Mouse (Mus musculus): ENCODE data around the gene Snrpd2.

The Snrpd2 gene

DNA sequence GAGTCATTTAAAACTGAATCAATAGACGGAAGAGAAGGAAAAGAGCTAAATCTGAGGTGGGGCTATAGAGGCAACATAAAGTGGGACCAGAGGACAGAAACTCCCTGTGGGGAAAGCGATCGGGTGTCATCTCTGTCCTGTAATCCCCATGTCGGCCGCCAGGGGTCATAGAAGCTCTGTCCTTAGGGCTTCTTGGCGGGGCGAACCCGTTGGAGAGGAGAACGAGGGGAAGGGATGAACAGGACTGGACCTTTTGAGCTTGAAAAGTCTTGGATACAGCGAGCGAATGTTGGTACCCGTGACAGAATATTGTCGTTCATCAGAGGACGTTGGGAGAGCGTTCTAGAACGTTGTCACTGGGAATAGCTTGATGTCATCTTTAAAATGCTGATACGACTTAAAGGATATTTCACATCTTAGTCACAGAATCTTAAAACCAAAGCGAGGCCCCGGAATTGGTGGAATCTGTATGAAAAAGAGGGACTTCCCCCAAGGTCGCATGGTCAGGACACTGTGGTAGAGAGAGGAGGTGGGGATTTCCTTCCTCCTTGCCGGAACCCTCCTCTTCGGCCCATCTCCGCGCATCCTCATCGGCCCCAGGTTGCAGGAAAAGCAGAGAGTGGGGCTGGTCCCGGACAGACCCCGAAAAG is 29.0 kb downstream of the Snrpd2 start:
- DNase-seq (ENCODE audit: low spot score) = peak; percentile 69

DNA sequence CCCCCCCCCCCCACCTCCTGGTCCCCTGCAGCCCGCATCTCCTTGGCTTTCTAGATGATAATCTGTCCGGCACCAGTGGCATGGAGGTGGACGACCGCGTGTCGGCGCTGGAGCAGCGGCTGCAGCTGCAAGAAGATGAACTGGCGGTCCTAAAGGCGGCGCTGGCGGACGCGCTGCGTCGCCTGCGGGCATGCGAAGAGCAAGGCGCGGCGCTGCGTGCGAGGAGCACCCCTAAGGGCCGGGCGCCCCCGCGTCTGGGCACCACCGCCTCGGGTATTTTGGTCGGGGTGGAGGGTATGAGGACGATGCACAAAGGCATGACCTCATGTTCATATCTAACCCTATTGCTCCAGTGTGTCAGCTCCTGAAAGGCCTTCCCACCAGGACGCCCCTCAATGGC is 29.7 kb downstream of the Snrpd2 start:
- no peak for DNase-seq (ENCODE audit: low spot score)

DNA sequence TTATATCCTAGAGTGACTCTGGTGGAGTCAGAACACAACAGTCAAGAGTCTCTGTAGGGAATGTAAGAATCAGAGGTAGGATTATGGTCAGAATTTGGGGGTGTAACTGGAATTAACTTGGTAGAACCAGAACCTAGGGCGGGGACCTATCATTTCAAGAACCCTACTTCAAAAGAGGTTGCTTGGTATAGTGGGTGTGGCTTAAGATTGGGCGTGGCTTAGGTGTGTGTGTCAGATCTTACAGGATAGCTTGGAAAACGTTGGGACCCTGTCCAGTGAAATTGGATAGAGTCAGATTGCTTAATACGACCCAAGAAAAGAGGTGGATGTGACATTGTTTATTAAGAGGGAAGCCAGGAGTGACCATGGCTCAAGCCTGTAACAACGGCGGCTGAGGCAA is 30.4 kb downstream of the Snrpd2 start:
- DNase-seq (ENCODE audit: low spot score) = no peak

DNA sequence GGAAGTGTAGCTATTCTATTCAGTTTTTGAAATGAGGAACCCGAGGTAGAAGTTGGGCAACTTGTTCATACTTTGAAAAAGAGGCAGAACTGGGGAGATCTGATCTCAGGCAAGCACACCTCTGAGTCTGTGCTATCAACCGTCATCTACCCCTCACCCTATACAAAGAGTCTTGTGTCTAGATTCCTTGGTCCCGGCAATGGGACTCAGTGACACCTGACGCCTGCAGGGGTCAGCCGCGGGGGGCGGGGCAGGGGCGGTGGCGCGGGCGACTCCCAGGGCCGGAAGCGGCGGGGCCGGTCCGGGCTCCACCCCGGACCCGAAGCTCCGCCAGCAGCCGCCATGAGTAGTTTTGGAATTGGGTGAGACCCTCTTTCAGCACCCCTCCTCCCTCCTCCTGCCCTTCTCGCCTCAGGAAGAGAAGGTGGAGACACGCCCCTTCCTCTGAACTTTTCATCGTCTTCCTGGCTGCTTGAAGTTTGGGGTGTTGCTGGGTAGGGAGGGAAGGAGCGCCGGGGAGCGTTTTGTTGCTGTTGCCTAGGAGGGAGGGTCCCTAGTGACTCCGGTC is 31.4 kb downstream of the Snrpd2 start:
- DNase-seq (ENCODE audit: low spot score) = no peak

DNA sequence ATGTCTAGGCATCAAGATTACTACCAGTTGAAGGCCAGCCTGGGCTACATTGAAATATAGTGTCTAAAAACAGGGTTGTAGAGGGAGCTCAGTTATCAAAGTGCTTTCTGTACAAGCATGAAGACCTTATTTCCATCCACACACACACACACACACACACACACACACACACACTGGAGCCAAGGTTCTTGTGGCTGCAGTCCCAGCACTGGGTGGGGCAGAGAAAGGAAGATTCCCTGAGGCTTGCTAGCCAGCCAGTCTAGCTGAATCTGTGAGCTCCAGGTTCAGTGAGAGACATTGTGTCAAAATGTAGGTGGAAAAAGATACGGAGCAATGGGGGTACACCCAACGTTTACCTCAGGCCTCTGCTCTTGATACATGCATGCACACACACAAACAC is 34.7 kb downstream of the Snrpd2 start:
- no peak for DNase-seq (ENCODE audit: low spot score)

DNA sequence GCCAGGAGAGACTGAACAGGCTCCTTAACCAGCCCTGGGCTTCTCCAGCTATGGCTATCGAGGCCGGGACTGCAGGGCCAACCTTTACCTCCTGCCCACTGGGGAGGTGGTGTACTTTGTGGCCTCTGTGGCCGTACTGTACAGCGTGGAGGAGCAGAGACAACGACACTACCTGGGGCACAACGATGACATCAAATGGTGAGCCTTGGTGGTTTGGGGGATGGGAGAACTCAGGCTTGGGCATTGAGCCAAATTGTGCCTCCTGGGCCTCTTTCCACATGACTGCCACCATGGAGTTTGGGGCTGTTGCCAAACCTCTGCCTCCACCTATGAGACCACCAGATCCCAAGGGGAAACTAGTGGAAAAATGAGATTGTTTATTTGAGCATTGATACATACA is 35.2 kb downstream of the Snrpd2 start:
- no peak for DNase-seq (ENCODE audit: low spot score)

DNA sequence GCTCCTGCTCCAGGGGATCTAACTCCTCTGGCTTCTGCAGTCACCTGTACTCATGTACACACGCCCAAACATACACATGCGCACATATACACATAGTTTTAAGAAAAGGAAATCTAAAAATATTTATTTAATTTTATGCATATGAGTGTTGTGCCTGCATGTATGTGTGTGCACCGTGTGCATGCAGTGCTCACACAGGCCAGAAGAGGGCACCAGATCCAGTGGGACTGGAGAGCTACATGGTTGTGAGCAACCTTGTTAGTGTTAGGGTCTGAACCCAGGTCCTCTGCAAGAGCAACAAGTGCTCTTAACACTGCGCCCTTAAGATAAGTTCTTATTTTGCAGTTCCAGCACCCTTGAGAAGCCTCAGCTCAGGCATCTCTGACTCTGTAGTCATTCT is 45.2 kb downstream of the Snrpd2 start:
- no peak for DNase-seq (ENCODE audit: low spot score)

DNA sequence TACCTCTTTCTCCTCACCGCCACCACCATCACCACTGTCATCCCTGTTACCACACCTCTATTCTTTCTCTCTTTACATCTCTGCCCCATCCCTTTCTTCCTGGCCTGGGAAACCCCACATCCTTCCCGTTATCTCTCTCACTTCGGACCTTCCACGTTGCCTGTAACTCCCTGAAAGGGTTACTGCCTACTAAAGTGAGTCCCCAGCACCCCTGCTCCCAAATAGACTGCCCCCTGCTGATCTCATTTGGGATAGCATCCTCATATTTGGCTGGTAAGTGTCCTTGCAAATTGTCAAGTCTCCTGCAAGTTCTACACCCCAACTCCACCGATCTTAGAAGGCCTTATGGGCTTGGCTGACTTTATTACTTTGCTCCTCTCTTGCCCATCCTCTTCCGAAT is 47.2 kb downstream of the Snrpd2 start:
- DNase-seq (ENCODE audit: low spot score) = peak; percentile 46

DNA sequence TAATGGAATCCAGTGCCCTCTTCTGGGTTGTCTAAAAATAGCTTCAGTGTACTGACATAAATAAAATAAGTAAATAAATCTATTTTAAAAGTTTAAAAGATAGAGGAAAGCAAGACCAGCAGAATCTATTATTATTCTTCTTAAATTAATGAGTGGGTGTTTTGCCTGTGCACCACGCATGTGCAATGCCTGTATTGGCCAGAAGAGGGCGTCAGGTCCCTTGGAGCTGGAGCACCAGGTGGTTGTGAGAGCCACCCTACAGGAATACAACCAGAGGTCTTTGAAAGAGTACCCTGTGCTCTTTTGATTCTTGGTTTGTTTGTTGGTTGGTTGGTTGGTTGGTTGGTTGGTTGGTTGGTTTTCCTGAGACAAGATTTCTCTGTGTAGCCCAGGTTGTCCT is 48.5 kb downstream of the Snrpd2 start:
- DNase-seq (ENCODE audit: low spot score) = no peak

DNA sequence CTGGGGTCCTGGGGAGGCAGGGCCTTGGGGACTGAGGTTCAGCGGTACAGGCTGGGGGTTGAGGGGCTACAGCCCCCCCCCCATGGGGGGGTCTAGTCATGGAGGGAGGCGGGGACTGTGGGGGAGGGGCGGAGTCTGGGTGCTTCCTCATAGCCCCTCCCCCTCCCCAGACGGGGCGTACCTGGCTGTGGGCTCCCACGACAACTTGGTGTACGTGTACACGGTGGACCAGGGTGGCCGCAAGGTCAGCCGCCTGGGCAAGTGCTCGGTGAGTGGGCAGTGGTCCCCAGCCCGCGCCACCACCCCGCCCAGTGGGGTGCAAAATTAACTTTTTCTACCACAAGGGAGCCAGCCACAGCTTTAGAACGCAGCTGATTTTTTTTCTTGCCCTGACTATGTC is 52.1 kb downstream of the Snrpd2 start:
- no peak for DNase-seq (ENCODE audit: low spot score)

DNA sequence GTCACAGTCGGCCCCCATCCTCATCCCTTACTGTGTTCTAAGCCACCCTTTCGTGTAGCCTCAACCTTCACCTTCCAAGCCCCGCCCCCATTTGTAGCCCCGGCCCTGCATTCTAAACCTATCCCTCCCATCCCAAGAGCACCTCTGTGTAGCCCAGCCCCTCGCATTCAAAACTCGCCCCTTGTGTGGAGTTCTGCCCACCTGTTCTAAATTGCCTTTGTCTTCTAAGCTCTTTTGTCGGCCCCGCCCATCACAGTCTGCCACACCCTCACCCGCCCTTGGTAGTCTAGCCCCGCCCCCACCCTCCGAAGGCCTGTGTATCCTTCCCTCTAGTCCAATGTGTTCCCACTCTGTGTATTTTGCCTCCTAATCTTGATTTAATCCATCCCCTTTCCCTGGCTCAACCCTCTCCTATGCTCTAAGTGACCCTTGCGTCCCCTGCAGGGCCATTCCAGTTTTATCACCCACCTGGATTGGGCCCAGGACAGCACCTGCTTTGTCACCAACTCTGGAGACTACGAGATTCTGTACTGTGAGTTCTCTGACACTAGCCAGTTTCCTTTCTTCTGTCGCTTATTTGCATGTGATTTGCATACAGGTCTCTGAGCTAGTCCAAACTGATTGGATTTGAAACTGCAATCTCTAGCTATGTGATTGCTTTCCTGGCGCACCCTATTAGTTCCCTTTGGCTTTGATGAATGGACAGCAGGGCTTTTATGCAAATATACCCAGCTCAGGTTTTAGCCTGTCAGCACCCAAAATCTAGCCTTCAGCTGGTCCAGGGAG is 52.7 kb downstream of the Snrpd2 start:
- DNase-seq (ENCODE audit: low spot score) = no peak
